Mouse (Mus musculus): ENCODE data around the gene Gm9733.
"Not testable (repeated sequence)": the region's sequence is repeated elsewhere in the genome, so short reads cannot be mapped to it uniquely, and the experiment has no call there.

The Gm9733 gene

GRCm38 (mm10) chr3:15332063-15332462 is at the start of gene Gm9733:
Gm9733 (minus strand) TSS chr3:15332302.
- DNase-seq, result peak; percentile 0

- DNase-seq, result not testable (repeated sequence)
Observed at GRCm38 (mm10) chr3:15355690-15356089, 23.6 kb upstream of the Gm9733 start.

- DNase-seq, result not testable (repeated sequence)
Observed at GRCm38 (mm10) chr3:15350318-15350717, 18.2 kb upstream of the Gm9733 start.

GRCm38 (mm10) chr3:15345606-15346005 is 13.5 kb upstream of the Gm9733 start:
- DNase-seq, result not testable (repeated sequence)

GRCm38 (mm10) chr3:15340287-15340686 is 8.2 kb upstream of the Gm9733 start:
- no peak for DNase-seq

DNA sequence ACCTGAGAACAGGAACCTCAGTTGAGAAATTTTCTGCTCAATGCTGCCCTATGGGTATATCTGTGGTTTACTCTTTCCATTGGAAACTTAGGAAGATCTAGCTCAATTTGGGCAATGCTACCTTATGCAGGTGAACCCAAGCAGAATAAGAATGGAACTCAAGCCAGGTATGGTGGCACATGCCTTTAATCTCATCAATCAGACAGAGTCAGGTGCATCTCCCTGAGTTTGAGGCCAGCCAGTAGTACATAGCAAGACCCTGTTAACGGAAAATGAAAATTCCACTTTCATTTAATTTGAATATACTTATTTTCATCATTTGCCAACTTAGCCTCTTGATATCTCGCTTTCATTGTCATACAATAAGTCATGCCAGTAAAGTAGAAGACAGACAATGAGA is 2.1 kb upstream of the Gm9733 start:
- DNase-seq, result no peak

GRCm38 (mm10) chr3:15331545-15331944 is 557 bp downstream of the Gm9733 start:
- no peak for DNase-seq

DNA sequence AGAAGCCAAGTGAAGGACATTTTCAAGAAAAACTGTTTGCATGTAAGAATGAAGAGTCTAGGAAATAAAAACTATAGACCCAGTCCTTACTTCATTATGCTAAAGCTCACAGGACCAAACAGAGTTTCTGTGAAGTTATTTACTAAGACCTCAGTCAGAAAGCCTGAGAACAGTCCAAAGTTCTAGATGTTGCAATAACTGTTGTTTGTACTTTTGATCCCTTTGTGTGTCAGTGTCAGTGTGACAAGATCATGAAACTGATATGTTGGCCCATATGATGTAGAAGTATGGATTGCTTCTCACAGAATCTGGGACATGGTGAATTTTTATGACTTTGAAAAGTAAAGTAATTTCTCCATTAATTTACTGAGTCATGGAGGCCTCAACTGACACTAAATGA is 2.6 kb downstream of the Gm9733 start:
- no peak for DNase-seq

DNA sequence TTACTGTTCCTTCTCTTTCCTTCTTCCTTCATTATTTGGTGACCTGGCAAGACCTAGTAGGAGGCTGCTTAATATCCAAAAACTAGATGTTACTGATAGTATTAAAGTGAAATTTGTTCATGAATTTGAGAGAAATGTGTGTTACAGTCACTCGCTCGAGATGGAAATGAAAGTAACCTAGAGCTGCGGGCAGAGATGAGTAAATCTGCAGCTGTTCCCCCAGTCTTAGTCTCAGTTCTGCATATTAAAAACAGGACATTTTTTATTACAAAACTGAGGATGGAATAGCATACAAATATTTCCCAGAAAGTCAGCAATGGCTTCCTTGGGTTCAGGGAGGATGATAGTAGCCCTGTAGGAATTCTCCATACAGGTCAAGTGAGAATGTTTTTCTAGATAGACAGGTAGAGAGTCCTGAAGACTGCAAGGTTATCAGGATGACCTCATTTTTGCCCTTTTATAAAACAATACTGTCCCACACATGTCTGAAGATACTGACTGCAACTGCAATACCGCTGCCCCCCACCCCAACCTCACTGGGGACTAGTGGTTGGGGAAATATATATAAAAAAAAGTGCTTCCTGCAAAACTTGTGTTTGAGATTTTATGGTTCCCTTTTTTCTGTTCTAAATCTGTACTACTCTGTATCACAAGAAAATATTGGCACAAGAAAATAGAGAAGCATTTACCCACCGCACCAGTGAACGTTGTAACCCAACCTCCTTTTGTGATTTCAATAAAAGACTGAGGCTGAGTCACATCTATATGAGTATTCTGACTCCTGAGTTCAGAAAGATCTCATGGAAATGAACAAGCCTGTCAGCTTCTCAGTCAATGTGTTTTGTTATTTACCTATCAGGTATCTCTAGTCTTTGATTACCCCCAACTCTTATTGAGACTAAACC is 47.4 kb downstream of the Gm9733 start:
- no peak for DNase-seq

DNA sequence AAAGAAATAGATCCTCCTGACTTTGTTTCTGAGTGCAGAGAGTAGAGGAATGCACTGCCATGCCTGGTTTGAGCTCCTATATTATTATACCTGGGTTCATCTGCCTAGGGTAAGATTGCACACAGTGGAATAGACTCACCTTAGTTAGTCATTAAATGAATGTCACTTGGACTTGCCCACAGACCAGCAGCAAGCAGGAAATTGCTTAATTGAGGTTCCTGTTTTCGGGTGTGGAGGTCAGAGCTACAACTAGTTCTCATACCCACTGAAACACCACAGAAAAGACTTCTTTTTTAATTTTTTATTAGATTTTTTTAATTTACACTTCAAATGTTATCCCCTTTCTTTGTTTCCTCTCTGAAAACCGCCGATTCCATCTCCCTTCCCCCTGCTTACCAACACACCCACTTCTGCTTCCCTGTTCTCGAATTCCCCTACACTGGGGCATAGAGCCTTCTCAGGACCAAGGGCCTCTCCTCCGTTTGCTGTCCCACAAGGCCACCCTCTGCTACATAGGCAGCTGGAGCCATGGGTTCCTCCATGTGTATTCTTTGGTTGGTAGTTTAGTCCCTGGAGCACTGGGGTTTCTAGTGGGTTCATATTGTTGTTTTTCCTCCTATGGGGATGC is 56.1 kb downstream of the Gm9733 start:
- no peak for DNase-seq

- peak; percentile 10 for DNase-seq
Observed at GRCm38 (mm10) chr3:15264450-15264849, 67.7 kb downstream of the Gm9733 start.

GRCm38 (mm10) chr3:15255726-15256125 is 76.4 kb downstream of the Gm9733 start:
- no peak for DNase-seq
